Mouse (Mus musculus) heart, embryonic 16.5 days (tissue): ENCODE results near the gene Tmem231. TPM values are rescaled to one million over a fixed set of nuclear protein-coding genes. Genes with fewer than 3 reads are reported as not detected.

Experiments
- ATAC-seq: fragments of 200-750 bp; cut with Nextera tagmentation; replicated peaks from 2 replicates; pipeline ENCODE4 v1.8.0; 2017; ENCODE audit warnings: moderate number of reproducible peaks; ENCODE audit not compliant: insufficient read depth, low FRiP score; ENCODE audit errors: extremely low read depth
- H3K27ac ChIP-seq: fragments of 300-500 bp; sonication (generic); 2 replicates; pipeline ENCODE4 v1.5.1; 2014; ENCODE audit warnings: mild to moderate bottlenecking, low read length, control low read depth, moderate library complexity
- H3K27me3 ChIP-seq: fragments of 300-500 bp; sonication (generic); 2 replicates; pipeline ENCODE4 v1.6.1; 2014; ENCODE audit warnings: low read length, mixed read lengths; ENCODE audit not compliant: control insufficient read depth, insufficient read depth
- H3K36me3 ChIP-seq: fragments of 300-500 bp; sonication (generic); 2 replicates; pipeline ENCODE4 v1.6.1; 2014; ENCODE audit not compliant: control insufficient read depth, insufficient read depth
- H3K4me1 ChIP-seq: fragments of 300-500 bp; sonication (generic); 2 replicates; pipeline ENCODE4 v1.6.1; 2014; ENCODE audit warnings: low read length, mixed read lengths; ENCODE audit not compliant: control insufficient read depth, insufficient read depth
- H3K4me2 ChIP-seq: fragments of 300-500 bp; sonication (generic); 2 replicates; pipeline ENCODE4 v1.6.1; 2014; ENCODE audit warnings: low read depth, mild to moderate bottlenecking, control low read depth, low read length
- H3K4me3 ChIP-seq: fragments of 300-500 bp; sonication (generic); 2 replicates; pipeline ENCODE4 v1.5.1; 2014; ENCODE audit warnings: mild to moderate bottlenecking, control low read depth, low read length
- H3K9ac ChIP-seq: fragments of 300-500 bp; sonication (generic); 2 replicates; pipeline ENCODE4 v1.6.1; 2014; ENCODE audit warnings: low read length, control low read depth
- H3K9me3 ChIP-seq: fragments of 300-500 bp; sonication (generic); replicated peaks from 2 replicates; pipeline ENCODE4 v1.6.1; 2016; ENCODE audit warnings: low read length; ENCODE audit not compliant: control insufficient read depth
- WGBS: fragments of 180-500 bp; shearing (Covaris S2); extraction: QIAGEN DNeasy Blood & Tissue Kit; methylation state at CpG from one replicate; pipeline ENCODE4 v1.1.7; 2014; 5-methylcytosine and 5-hydroxymethylcytosine counted together
- polyA plus RNA-seq: library from polyadenylated mRNA; unstranded; fragments of >200 nt; fragmentation: Nextera tagmentation; extraction: Ambion mirVana; gene quantifications from 2 replicates; pipeline ENCODE4 v1.2.1, GENCODE M21; 2015

Gene Tmem231
- polyA plus RNA-seq, 1 experiment from 2014 or later = 4.4 TPM

- Histone ChIP-seq H3K36me3 (0 out of 2 replicates have a peak, but pooled peaks cover 3% of the 10 kb centered on the region), H3K9ac (no peak overlapping the region), H3K4me1 (peaks cover 12% of the 10 kb centered on the region), H3K9me3 (no peaks in the 10 kb centered on the region), H3K4me2 (no peak overlapping the region), H3K27me3 (no peaks in the 10 kb centered on the region), H3K27ac (no peak overlapping the region), H3K4me3 (no peak overlapping the region)
- ATAC-seq = no peak
- 73% methylated on average over 7 of the region's 7 CpGs for WGBS
Measured at GRCm38 (mm10) chr8:111964849-111965561, 31.3 kb upstream of the Tmem231 start.

GRCm38 (mm10) chr8:111964351-111964750, 30.7 kb upstream of the Tmem231 start:
- no peak for ATAC-seq
- H3K4me1 ChIP-seq = peaks cover 12% of the 10 kb centered on the region
- no peak overlapping the region for H3K4me3 ChIP-seq
- no peaks in the 10 kb centered on the region for H3K9me3 ChIP-seq
- H3K4me2 ChIP-seq = no peak overlapping the region
- 0 out of 2 replicates have a peak, but pooled peaks cover 3% of the 10 kb centered on the region for H3K36me3 ChIP-seq
- H3K9ac ChIP-seq = no peak overlapping the region
- H3K27ac ChIP-seq = no peak overlapping the region
- H3K27me3 ChIP-seq = no peaks in the 10 kb centered on the region
- 58% methylated on average over 5 of the region's 5 CpGs for WGBS

GRCm38 (mm10) chr8:111963546-111963945, 29.9 kb upstream of the Tmem231 start:
- Histone ChIP-seq H3K9ac (no peak overlapping the region), H3K36me3 (0 out of 2 replicates have a peak, but pooled peaks cover 3% of the 10 kb centered on the region), H3K4me1 (peaks cover 12% of the 10 kb centered on the region), H3K27ac (no peak overlapping the region), H3K9me3 (no peaks in the 10 kb centered on the region), H3K27me3 (no peaks in the 10 kb centered on the region), H3K4me2 (no peak overlapping the region), H3K4me3 (no peak overlapping the region)
- 90% methylated on average over 4 of the region's 4 CpGs for WGBS
- ATAC-seq = no peak

GRCm38 (mm10) chr8:111963091-111963490, 29.4 kb upstream of the Tmem231 start:
- Histone ChIP-seq H3K4me3 (no peak overlapping the region), H3K27ac (peak overlapping the region; percentile 22), H3K9ac (no peak overlapping the region), H3K4me2 (peak overlapping the region; percentile 27; the same call in 1 of the 2 replicates), H3K27me3 (no peaks in the 10 kb centered on the region), H3K9me3 (no peaks in the 10 kb centered on the region), H3K4me1 (peaks cover 12% of the 10 kb centered on the region), H3K36me3 (no peaks in the 10 kb centered on the region)
- WGBS = 59% methylated on average over 10 of the region's 10 CpGs
- ATAC-seq = no peak

GRCm38 (mm10) chr8:111962589-111962988, 28.9 kb upstream of the Tmem231 start:
- ATAC-seq = peak; percentile 50; the same call in 1 of the 2 replicates
- H3K9me3 ChIP-seq = no peaks in the 10 kb centered on the region
- no peak overlapping the region for H3K9ac ChIP-seq
- H3K27me3 ChIP-seq = no peaks in the 10 kb centered on the region
- WGBS = 28% methylated on average over 1 of the region's 1 CpGs
- H3K4me2 ChIP-seq = peak overlapping the region; percentile 27; the same call in 1 of the 2 replicates
- peaks cover 12% of the 10 kb centered on the region for H3K4me1 ChIP-seq
- no peak overlapping the region for H3K4me3 ChIP-seq
- H3K36me3 ChIP-seq = no peaks in the 10 kb centered on the region
- peak overlapping the region; percentile 57 for H3K27ac ChIP-seq

GRCm38 (mm10) chr8:111961330-111961729, 27.6 kb upstream of the Tmem231 start:
- Histone ChIP-seq H3K36me3 (peaks cover 4% of the 10 kb centered on the region), H3K4me3 (no peak overlapping the region), H3K9me3 (no peaks in the 10 kb centered on the region), H3K9ac (no peak overlapping the region), H3K4me2 (no peak overlapping the region), H3K27ac (no peak overlapping the region), H3K4me1 (peaks cover 12% of the 10 kb centered on the region), H3K27me3 (no peaks in the 10 kb centered on the region)
- WGBS = 77% methylated on average over 3 of the region's 3 CpGs
- ATAC-seq = no peak

GRCm38 (mm10) chr8:111960591-111961321, 27.1 kb upstream of the Tmem231 start:
- H3K4me2 ChIP-seq = no peak overlapping the region
- no peaks in the 10 kb centered on the region for H3K9me3 ChIP-seq
- no peak for ATAC-seq
- no peak overlapping the region for H3K4me3 ChIP-seq
- WGBS = 53% methylated on average over 15 of the region's 15 CpGs
- no peak overlapping the region for H3K27ac ChIP-seq
- no peaks in the 10 kb centered on the region for H3K27me3 ChIP-seq
- H3K36me3 ChIP-seq = peaks cover 5% of the 10 kb centered on the region
- peaks cover 12% of the 10 kb centered on the region for H3K4me1 ChIP-seq
- no peak overlapping the region for H3K9ac ChIP-seq

GRCm38 (mm10) chr8:111957231-111957630, 23.6 kb upstream of the Tmem231 start:
- H3K4me2 ChIP-seq = no peak overlapping the region
- peaks cover 29% of the 10 kb centered on the region for H3K36me3 ChIP-seq
- no peaks in the 10 kb centered on the region for H3K27me3 ChIP-seq

GRCm38 (mm10) chr8:111955879-111956278, 22.2 kb upstream of the Tmem231 start:
- no peak overlapping the region for H3K4me3 ChIP-seq
- no peaks in the 10 kb centered on the region for H3K9me3 ChIP-seq
- no peak for ATAC-seq
- H3K27me3 ChIP-seq = no peaks in the 10 kb centered on the region
- peaks cover 39% of the 10 kb centered on the region for H3K36me3 ChIP-seq
- no peaks in the 10 kb centered on the region for H3K4me1 ChIP-seq
- H3K9ac ChIP-seq = no peak overlapping the region
- no peak overlapping the region for H3K4me2 ChIP-seq
- 81% methylated on average over 5 of the region's 5 CpGs for WGBS
- H3K27ac ChIP-seq = no peak overlapping the region

More at GRCm38 (mm10) chr8:111957231-111957630, 23.6 kb upstream of the Tmem231 start:
- no peak overlapping the region for H3K9ac ChIP-seq
- H3K4me3 ChIP-seq = no peak overlapping the region
- no peaks in the 10 kb centered on the region; the same call in 1 of the 2 replicates for H3K4me1 ChIP-seq
- ATAC-seq = no peak
- no peak overlapping the region for H3K27ac ChIP-seq
- WGBS = 90% methylated on average over 2 of the region's 2 CpGs
- H3K9me3 ChIP-seq = no peaks in the 10 kb centered on the region
